Mouse (Mus musculus) adrenal gland, postnatal 14 days (tissue): Measurements from ENCODE around the gene Pld1. TPM values are rescaled to one million over a fixed set of nuclear protein-coding genes. Genes with fewer than 3 reads are reported as not detected.

Experiments
- DNase-seq: peaks from one replicate; pipeline ENCODE4 v3.0.0; 2021; ENCODE audit warnings: mixed read lengths
- total RNA-seq: library from RNA; stranded (reverse); gene quantifications from 2 replicates; pipeline ENCODE4 v1.2.3, GENCODE M21; 2021

Pld1 gene
- total RNA-seq, 1 experiment from 2014 or later: 9.6 TPM

- no peak for DNase-seq
Observed at GRCm38 (mm10) chr3:28162346-28162745, 223.9 kb downstream of the Pld1 start.

- DNase-seq: no peak
Observed at GRCm38 (mm10) chr3:28164678-28165077, 226.2 kb downstream of the Pld1 start.

GRCm38 (mm10) chr3:28165598-28165997 is 227.1 kb downstream of the Pld1 start:
- DNase-seq: peak; percentile 71

- no peak for DNase-seq
Observed at GRCm38 (mm10) chr3:28167796-28168505, 229.5 kb downstream of the Pld1 start.

GRCm38 (mm10) chr3:28170911-28171618 is 232.6 kb downstream of the Pld1 start:
- peak; percentile 66 for DNase-seq

- peak; percentile 40 for DNase-seq
Observed at GRCm38 (mm10) chr3:28175997-28176967, 237.8 kb downstream of the Pld1 start.

- peak; percentile 28 for DNase-seq
Observed at GRCm38 (mm10) chr3:28178333-28178732, 239.8 kb downstream of the Pld1 start.

Other genes with a start within 250 kb of the Pld1 start
- 105 and 107 TPM in 2 replicates for gene Fndc3b, start 227.4 kb upstream of the Pld1 start, total RNA-seq
- not detected in 2 replicates for gene Tmem212, start 42.3 kb upstream of the Pld1 start, total RNA-seq